Mouse (Mus musculus) bone marrow, adult 2 months (tissue): ENCODE measurements around the gene Fbxo42.

ENCODE experiments used
- CTCF ChIP-seq: fragments of 200-500 bp; IDR thresholded peaks from 2 replicates; pipeline ENCODE4 v1.5.1; 2011; ENCODE audit warnings: low read length, control low read depth; ENCODE audit not compliant: control insufficient read depth, insufficient read depth
- POLR2A ChIP-seq: fragments of 200-500 bp; IDR thresholded peaks from 2 replicates; pipeline ENCODE4 v1.6.1; 2011; ENCODE audit warnings: low read depth, mild to moderate bottlenecking, control low read depth, low read length, borderline replicate concordance; ENCODE audit not compliant: control insufficient read depth

- TF ChIP-seq CTCF (no peak), POLR2A (no peak)
These were observed 28.1 kb downstream of the Fbxo42 start for GRCm38 (mm10) chr4:141175783-141176182.
